Mouse (Mus musculus) CH12.LX (cell line): ENCODE measurements at regions not wholly inside any gene's neighbourhood (a gene's known extent, or its start where the extent isn't known, plus 50 kb on each side); places are given as distances from the start of the nearest gene placed in this dataset.

Experiments used
- DNase-seq: peaks from one replicate; pipeline ENCODE4 v3.0.0-alpha.2; 2013; ENCODE audit errors: extremely low read depth
- H3K27ac ChIP-seq: 2 replicates; pipeline ENCODE4 v1.5.1; 2012; ENCODE audit warnings: low read depth, mild to moderate bottlenecking, control low read depth, moderate library complexity; ENCODE audit not compliant: insufficient read depth
- H3K27me3 ChIP-seq: replicated peaks from 2 replicates; pipeline ENCODE3; 2012; ENCODE audit warnings: inconsistent platforms
- H3K36me3 ChIP-seq, 2 experiments: replicated peaks in 1 of 2; 2 replicates each; pipeline versions ENCODE3 to v1.6.1; 2012; ENCODE audit warnings: inconsistent platforms in 1 of 2, low read length in 1 of 2, mild to moderate bottlenecking in 1 of 2, mixed read lengths in 1 of 2, moderate library complexity in 1 of 2; ENCODE audit not compliant: control insufficient read depth in 1 of 2, insufficient read depth in 1 of 2
- H3K4me1 ChIP-seq, 2 experiments: 2 replicates each; pipeline ENCODE4 v1.6.1; 2012; ENCODE audit warnings: inconsistent platforms in 1 of 2, moderate library complexity in 1 of 2; ENCODE audit not compliant: insufficient read depth in 2 of 2, control insufficient read depth in 1 of 2
- H3K4me2 ChIP-seq: 2 replicates; pipeline ENCODE4 v1.6.1; 2012; ENCODE audit warnings: low read depth, mild to moderate bottlenecking, control low read depth; ENCODE audit not compliant: poor library complexity, insufficient read depth, severe bottlenecking
- H3K4me3 ChIP-seq, 3 experiments: fragments of 150-350 bp in 1 of 3; sonication (generic) in 1 of 3; replicated peaks in 1 of 3; 2 replicates each; pipeline versions ENCODE3 to v1.5.1; 2011 to 2012; ENCODE audit warnings: low read depth in 2 of 3, low read length in 2 of 3, mild to moderate bottlenecking in 2 of 3, moderate library complexity in 2 of 3, control low read depth in 1 of 3, improper control_type of control experiment in 1 of 3, inconsistent platforms in 1 of 3, mixed read lengths in 1 of 3; ENCODE audit not compliant: poor library complexity in 1 of 3
- H3K79me2 ChIP-seq: replicated peaks from 2 replicates; pipeline ENCODE4 v1.6.1; 2012; ENCODE audit warnings: mild to moderate bottlenecking, moderate library complexity; ENCODE audit not compliant: control insufficient read depth, poor library complexity, insufficient read depth, severe bottlenecking; ENCODE audit errors: extremely low read depth
- H3K9ac ChIP-seq: 2 replicates; pipeline ENCODE4 v1.6.1; 2012; ENCODE audit warnings: low read depth, mild to moderate bottlenecking, control low read depth, moderate library complexity; ENCODE audit not compliant: insufficient read depth
- H3K9me3 ChIP-seq: replicated peaks from 2 replicates; pipeline ENCODE3; 2012; ENCODE audit warnings: low read length, inconsistent platforms, mixed read lengths
- ELF1 ChIP-seq: IDR thresholded peaks from 2 replicates; pipeline ENCODE4 v1.6.1; 2014; ENCODE audit warnings: low read depth, mild to moderate bottlenecking, inconsistent platforms, low read length, improper control_type of control experiment
- EP300 ChIP-seq: IDR thresholded peaks from 2 replicates; pipeline ENCODE4 v1.6.1; 2011; ENCODE audit warnings: low read length, improper control_type of control experiment
- GABPA ChIP-seq: IDR thresholded peaks from 2 replicates; pipeline ENCODE4 v1.6.1; 2012; ENCODE audit warnings: low read depth, low read length, improper control_type of control experiment, inconsistent platforms; ENCODE audit not compliant: insufficient replicate concordance
- HCFC1 ChIP-seq: IDR thresholded peaks from 2 replicates; pipeline ENCODE4 v1.6.1; 2012; ENCODE audit warnings: low read depth, mild to moderate bottlenecking, inconsistent platforms, low read length, improper control_type of control experiment
- IRF4 ChIP-seq: IDR thresholded peaks from 2 replicates; pipeline ENCODE4 v1.6.1; 2014; ENCODE audit warnings: low read depth, mild to moderate bottlenecking, inconsistent platforms, low read length, improper control_type of control experiment
- MAX ChIP-seq: IDR thresholded peaks from 2 replicates; pipeline ENCODE4 v1.6.1; 2011; ENCODE audit warnings: low read length, improper control_type of control experiment
- MAZ ChIP-seq: IDR thresholded peaks from 2 replicates; pipeline ENCODE4 v1.6.1; 2012; ENCODE audit warnings: low read depth, mild to moderate bottlenecking, inconsistent platforms, low read length, improper control_type of control experiment, moderate library complexity
- MXI1 ChIP-seq: IDR thresholded peaks from 2 replicates; pipeline ENCODE4 v1.6.1; 2011; ENCODE audit warnings: mild to moderate bottlenecking, low read depth, low read length, improper control_type of control experiment
- POLR2AphosphoS2 ChIP-seq: IDR thresholded peaks from 2 replicates; pipeline ENCODE4 v1.6.1; 2011; ENCODE audit warnings: low read depth, low read length, improper control_type of control experiment
- SMC3 ChIP-seq: IDR thresholded peaks from 2 replicates; pipeline ENCODE4 v1.6.1; 2011; ENCODE audit warnings: low read depth, low read length, improper control_type of control experiment
- TBP ChIP-seq: conservative IDR thresholded peaks from 2 replicates; pipeline ENCODE4 v1.6.1; 2011; ENCODE audit warnings: low read depth, low read length, improper control_type of control experiment
- USF1 ChIP-seq: IDR thresholded peaks from 2 replicates; pipeline ENCODE4 v1.6.1; 2014; ENCODE audit warnings: low read depth, mild to moderate bottlenecking, inconsistent platforms, low read length, improper control_type of control experiment
- ZKSCAN1 ChIP-seq: IDR thresholded peaks from 2 replicates; pipeline ENCODE4 v1.6.1; 2012; ENCODE audit warnings: low read depth, inconsistent platforms, low read length, improper control_type of control experiment, borderline replicate concordance
- ZMIZ1 ChIP-seq: IDR thresholded peaks from 2 replicates; pipeline ENCODE4 v1.6.1; 2012; ENCODE audit warnings: low read depth, mild to moderate bottlenecking, inconsistent platforms, low read length, improper control_type of control experiment
- ZNF384 ChIP-seq: IDR thresholded peaks from 2 replicates; pipeline ENCODE4 v1.6.1; 2012; ENCODE audit warnings: low read depth, low read length, improper control_type of control experiment, inconsistent platforms
- dilution Hi-C: fragments of 300-500 bp; cut with MboI; formaldehyde crosslinking; loops from 2 replicates; pipeline ENCODE4 v1.14.3; 2020; ENCODE audit warnings: low sequenced_read_pairs; ENCODE audit not compliant: extremely low pct_unique_long_range_greater_than_20kb, extremely low pct_ligation_motif_present
- in situ Hi-C: fragments of 300-500 bp; cut with MboI; formaldehyde crosslinking; loops from 3 replicates; pipeline ENCODE4 v1.14.3; 2019; ENCODE audit warnings: low sequenced_read_pairs, low pct_ligation_motif_present, low pct_unique_long_range_greater_than_20kb, mixed read lengths

GRCm38 (mm10) chr13:40606405-40607271, 131.5 kb downstream of the Tfap2a start:
- no peak for DNase-seq
- H3K4me2 ChIP-seq, result no peak overlapping the region
- H3K79me2 ChIP-seq, result no peaks in the 10 kb centered on the region
- no peak overlapping the region for H3K9ac ChIP-seq
- H3K4me3 ChIP-seq, result no peak overlapping the region
- no peak for TF ChIP-seq EP300
- no peak for TF ChIP-seq ZKSCAN1
- TF ChIP-seq MAX, result no peak
- no peak for TF ChIP-seq SMC3
- no peak for TF ChIP-seq ZMIZ1
- TF ChIP-seq GABPA, result no peak
- TF ChIP-seq MXI1, result no peak
- TF ChIP-seq IRF4, result no peak
- TF ChIP-seq USF1, result no peak
- no peak for TF ChIP-seq TBP
- no peak for TF ChIP-seq MAZ
- TF ChIP-seq HCFC1, result no peak
- H3K9me3 ChIP-seq, result no peaks in the 10 kb centered on the region
- no peak overlapping the region for H3K27ac ChIP-seq
- H3K4me1 ChIP-seq, result peaks cover 0 to 15% of the 10 kb centered on the region in 2 experiments; a peak in 2 of 4 replicates
- no peaks in the 10 kb centered on the region for H3K36me3 ChIP-seq
- H3K27me3 ChIP-seq, result no peaks in the 10 kb centered on the region
- in situ Hi-C loops (no loop called here), dilution Hi-C loops (no loop called here)

- Histone ChIP-seq H3K36me3 (no peaks in the 10 kb centered on the region), H3K79me2 (no peaks in the 10 kb centered on the region), H3K4me2 (no peak overlapping the region), H3K27ac (no peak overlapping the region), H3K9me3 (no peaks in the 10 kb centered on the region), H3K27me3 (no peaks in the 10 kb centered on the region), H3K9ac (no peak overlapping the region), H3K4me3 (no peak overlapping the region), H3K4me1 (peaks cover 0 to 9% of the 10 kb centered on the region in 2 experiments; a peak in 1 of 4 replicates)
- no peak for DNase-seq
- dilution Hi-C loops, result no loop called here
- TF ChIP-seq POLR2AphosphoS2, result no peak
- TF ChIP-seq ELF1, result no peak
- no peak for TF ChIP-seq ZNF384
- in situ Hi-C loops, result no loop called here
Observed at GRCm38 (mm10) chr13:40605686-40606404, 132.3 kb downstream of the Tfap2a start.
